Mouse (Mus musculus) lung, postnatal 0 days (tissue): Measurements from ENCODE around the gene Ephb4.

Experiments
- CTCF ChIP-seq: IDR thresholded peaks from 2 replicates; pipeline ENCODE4 v1.5.1; 2016; ENCODE audit warnings: antibody characterized with exemption, mild to moderate bottlenecking
- EP300 ChIP-seq: IDR thresholded peaks from 2 replicates; pipeline ENCODE4 v1.6.1; 2016; ENCODE audit warnings: antibody characterized with exemption, mild to moderate bottlenecking, control low read depth

- TF ChIP-seq CTCF (no peak), EP300 (no peak)
Measured at GRCm38 (mm10) chr5:137343412-137343811, 6.5 kb upstream of the Ephb4 start.
